Mouse (Mus musculus) liver, embryonic 14.5 days (tissue): ENCODE measurements around the gene Steap4.

Experiments used
- CTCF ChIP-seq: IDR thresholded peaks from 2 replicates; pipeline ENCODE4 v1.5.1; 2016; ENCODE audit warnings: antibody characterized with exemption, low read depth, control low read depth
- EP300 ChIP-seq: IDR thresholded peaks from 2 replicates; pipeline ENCODE4 v1.6.1; 2016; ENCODE audit warnings: antibody characterized with exemption, low read depth

DNA sequence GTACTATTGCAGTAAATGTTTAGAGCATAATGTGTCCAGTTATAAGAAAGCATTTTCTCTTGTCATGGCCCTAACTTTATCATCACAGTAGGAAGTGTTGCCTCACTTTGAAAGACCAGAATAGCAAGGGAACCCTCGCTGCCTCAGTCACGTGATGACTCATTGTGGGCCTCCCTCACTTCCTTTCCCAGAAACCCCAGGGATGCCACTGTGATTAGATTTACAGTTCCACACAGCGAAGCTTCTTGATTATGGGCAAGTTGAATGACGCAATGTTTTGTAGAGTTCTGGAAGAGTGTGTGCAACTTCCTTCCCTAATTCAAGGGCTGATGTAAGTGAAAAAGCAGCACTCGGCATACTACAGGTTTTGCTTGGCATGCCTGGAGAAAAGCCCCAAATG is 20.3 kb downstream of the Steap4 start:
- no peak for TF ChIP-seq EP300
- TF ChIP-seq CTCF, result no peak
